Mouse (Mus musculus) CH12.LX (cell line): ENCODE results near the gene Tnfrsf21. TPM values are rescaled to one million over a fixed set of nuclear protein-coding genes. Genes with fewer than 3 reads are reported as not detected.

Experiments
- DNase-seq: peaks from one replicate; pipeline ENCODE4 v3.0.0-alpha.2; 2013; ENCODE audit errors: extremely low read depth
- H3K27ac ChIP-seq: 2 replicates; pipeline ENCODE4 v1.5.1; 2012; ENCODE audit warnings: low read depth, mild to moderate bottlenecking, control low read depth, moderate library complexity; ENCODE audit not compliant: insufficient read depth
- H3K27me3 ChIP-seq: replicated peaks from 2 replicates; pipeline ENCODE3; 2012; ENCODE audit warnings: inconsistent platforms
- H3K36me3 ChIP-seq, 2 experiments: replicated peaks in 1 of 2; 2 replicates each; pipeline versions ENCODE3 to v1.6.1; 2012; ENCODE audit warnings: inconsistent platforms in 1 of 2, low read length in 1 of 2, mild to moderate bottlenecking in 1 of 2, mixed read lengths in 1 of 2, moderate library complexity in 1 of 2; ENCODE audit not compliant: control insufficient read depth in 1 of 2, insufficient read depth in 1 of 2
- H3K4me1 ChIP-seq, 2 experiments: 2 replicates each; pipeline ENCODE4 v1.6.1; 2012; ENCODE audit warnings: inconsistent platforms in 1 of 2, moderate library complexity in 1 of 2; ENCODE audit not compliant: insufficient read depth in 2 of 2, control insufficient read depth in 1 of 2
- H3K4me2 ChIP-seq: 2 replicates; pipeline ENCODE4 v1.6.1; 2012; ENCODE audit warnings: low read depth, mild to moderate bottlenecking, control low read depth; ENCODE audit not compliant: poor library complexity, insufficient read depth, severe bottlenecking
- H3K4me3 ChIP-seq, 3 experiments: fragments of 150-350 bp in 1 of 3; sonication (generic) in 1 of 3; replicated peaks in 1 of 3; 2 replicates each; pipeline versions ENCODE3 to v1.5.1; 2011 to 2012; ENCODE audit warnings: low read depth in 2 of 3, low read length in 2 of 3, mild to moderate bottlenecking in 2 of 3, moderate library complexity in 2 of 3, control low read depth in 1 of 3, improper control_type of control experiment in 1 of 3, inconsistent platforms in 1 of 3, mixed read lengths in 1 of 3; ENCODE audit not compliant: poor library complexity in 1 of 3
- H3K79me2 ChIP-seq: replicated peaks from 2 replicates; pipeline ENCODE4 v1.6.1; 2012; ENCODE audit warnings: mild to moderate bottlenecking, moderate library complexity; ENCODE audit not compliant: control insufficient read depth, poor library complexity, insufficient read depth, severe bottlenecking; ENCODE audit errors: extremely low read depth
- H3K9ac ChIP-seq: 2 replicates; pipeline ENCODE4 v1.6.1; 2012; ENCODE audit warnings: low read depth, mild to moderate bottlenecking, control low read depth, moderate library complexity; ENCODE audit not compliant: insufficient read depth
- H3K9me3 ChIP-seq: replicated peaks from 2 replicates; pipeline ENCODE3; 2012; ENCODE audit warnings: low read length, inconsistent platforms, mixed read lengths
- BHLHE40 ChIP-seq: IDR thresholded peaks from 2 replicates; pipeline ENCODE4 v1.6.1; 2011; ENCODE audit warnings: mild to moderate bottlenecking, low read depth, low read length, improper control_type of control experiment
- CHD1 ChIP-seq: IDR thresholded peaks from 2 replicates; pipeline ENCODE4 v1.6.1; 2012; ENCODE audit warnings: low read depth, low read length, improper control_type of control experiment, inconsistent platforms
- E2F4 ChIP-seq: IDR thresholded peaks from 2 replicates; pipeline ENCODE4 v1.6.1; 2011; ENCODE audit warnings: low read depth, low read length, improper control_type of control experiment; ENCODE audit not compliant: insufficient replicate concordance
- ELF1 ChIP-seq: IDR thresholded peaks from 2 replicates; pipeline ENCODE4 v1.6.1; 2014; ENCODE audit warnings: low read depth, mild to moderate bottlenecking, inconsistent platforms, low read length, improper control_type of control experiment
- EP300 ChIP-seq: IDR thresholded peaks from 2 replicates; pipeline ENCODE4 v1.6.1; 2011; ENCODE audit warnings: low read length, improper control_type of control experiment
- ETS1 ChIP-seq: conservative IDR thresholded peaks from 2 replicates; pipeline ENCODE4 v1.6.1; 2012; ENCODE audit warnings: low read depth, mild to moderate bottlenecking, inconsistent platforms, low read length, improper control_type of control experiment, moderate library complexity
- GABPA ChIP-seq: IDR thresholded peaks from 2 replicates; pipeline ENCODE4 v1.6.1; 2012; ENCODE audit warnings: low read depth, low read length, improper control_type of control experiment, inconsistent platforms; ENCODE audit not compliant: insufficient replicate concordance
- JUND ChIP-seq: conservative IDR thresholded peaks from 2 replicates; pipeline ENCODE4 v1.6.1; 2011; ENCODE audit warnings: low read depth, low read length, improper control_type of control experiment
- KAT2A ChIP-seq: IDR thresholded peaks from 2 replicates; pipeline ENCODE4 v1.6.1; 2012; ENCODE audit warnings: low read length, improper control_type of control experiment, inconsistent platforms; ENCODE audit not compliant: insufficient replicate concordance
- NELFE ChIP-seq: IDR thresholded peaks from 2 replicates; pipeline ENCODE4 v1.6.1; 2011; ENCODE audit warnings: low read depth, low read length, improper control_type of control experiment
- NRF1 ChIP-seq: IDR thresholded peaks from 2 replicates; pipeline ENCODE4 v1.6.1; 2014; ENCODE audit warnings: low read depth, mild to moderate bottlenecking, inconsistent platforms, low read length, improper control_type of control experiment, moderate library complexity
- PAX5 ChIP-seq: IDR thresholded peaks from 2 replicates; pipeline ENCODE4 v1.6.1; 2012; ENCODE audit warnings: low read length, inconsistent platforms, mixed read lengths
- RCOR1 ChIP-seq: conservative IDR thresholded peaks from 2 replicates; pipeline ENCODE4 v1.6.1; 2012; ENCODE audit warnings: low read depth, mild to moderate bottlenecking, inconsistent platforms, low read length, improper control_type of control experiment
- SMC3 ChIP-seq: IDR thresholded peaks from 2 replicates; pipeline ENCODE4 v1.6.1; 2011; ENCODE audit warnings: low read depth, low read length, improper control_type of control experiment
- TBP ChIP-seq: conservative IDR thresholded peaks from 2 replicates; pipeline ENCODE4 v1.6.1; 2011; ENCODE audit warnings: low read depth, low read length, improper control_type of control experiment
- ZMIZ1 ChIP-seq: IDR thresholded peaks from 2 replicates; pipeline ENCODE4 v1.6.1; 2012; ENCODE audit warnings: low read depth, mild to moderate bottlenecking, inconsistent platforms, low read length, improper control_type of control experiment
- ZNF384 ChIP-seq: IDR thresholded peaks from 2 replicates; pipeline ENCODE4 v1.6.1; 2012; ENCODE audit warnings: low read depth, low read length, improper control_type of control experiment, inconsistent platforms
- dilution Hi-C: fragments of 300-500 bp; cut with MboI; formaldehyde crosslinking; loops from 2 replicates; pipeline ENCODE4 v1.14.3; 2020; ENCODE audit warnings: low sequenced_read_pairs; ENCODE audit not compliant: extremely low pct_unique_long_range_greater_than_20kb, extremely low pct_ligation_motif_present
- in situ Hi-C: fragments of 300-500 bp; cut with MboI; formaldehyde crosslinking; loops from 3 replicates; pipeline ENCODE4 v1.14.3; 2019; ENCODE audit warnings: low sequenced_read_pairs, low pct_ligation_motif_present, low pct_unique_long_range_greater_than_20kb, mixed read lengths
- polyA plus RNA-seq: library from polyadenylated mRNA; unstranded; fragments of >175 nt; gene quantifications from 2 replicates; pipeline ENCODE4 v1.2.1, GENCODE M21; 2012; ENCODE audit warnings: low read depth; ENCODE audit not compliant: insufficient read length
- total RNA-seq, 2 experiments: library from RNA; depleted of rRNA; stranded (reverse); fragments of 300-350 nt in 1 of 2; fragments of >200 nt in 1 of 2; gene quantifications; 2 replicates each; pipeline ENCODE4 v1.2.3; 2012 to 2014

Gene Tnfrsf21
- total and polyA plus RNA-seq, 3 experiments: 0.10 TPM; not detected in 2

- no peak for DNase-seq
- Histone ChIP-seq H3K27ac (no peak overlapping the region), H3K9me3 (peaks cover 23% of the 10 kb centered on the region), H3K79me2 (no peaks in the 10 kb centered on the region), H3K9ac (no peak overlapping the region), H3K27me3 (no peaks in the 10 kb centered on the region), H3K4me2 (no peak overlapping the region), H3K36me3 (no peaks in the 10 kb centered on the region), H3K4me1 (no peaks in the 10 kb centered on the region), H3K4me3 (no peak overlapping the region)
- in situ Hi-C loops (no loop called here), dilution Hi-C loops (no loop called here)
- TF ChIP-seq TBP (no peak), ZNF384 (no peak), ZMIZ1 (no peak), NELFE (no peak), ETS1 (no peak), JUND (no peak), E2F4 (no peak), SMC3 (no peak), BHLHE40 (no peak)
Measured at GRCm38 (mm10) chr17:43128908-43129533, 112.7 kb downstream of the Tnfrsf21 start.

- no peaks in the 10 kb centered on the region for H3K36me3 ChIP-seq
- dilution Hi-C loops: no loop called here
Measured at GRCm38 (mm10) chr17:43130115-43130869, 113.9 kb downstream of the Tnfrsf21 start.

GRCm38 (mm10) chr17:43130870-43131264 lies 114.5 kb downstream of the Tnfrsf21 start:
- Histone ChIP-seq H3K27ac (no peak overlapping the region), H3K4me1 (no peaks in the 10 kb centered on the region), H3K36me3 (no peaks in the 10 kb centered on the region), H3K9me3 (peaks cover 26% of the 10 kb centered on the region), H3K9ac (no peak overlapping the region), H3K4me3 (no peak overlapping the region), H3K79me2 (no peaks in the 10 kb centered on the region), H3K27me3 (no peaks in the 10 kb centered on the region), H3K4me2 (no peak overlapping the region)
- dilution Hi-C loops (no loop called here), in situ Hi-C loops (no loop called here)
- no peak for DNase-seq
- no peak for TF ChIP-seq NRF1
- TF ChIP-seq JUND: no peak
- no peak for TF ChIP-seq EP300
- no peak for TF ChIP-seq PAX5
- TF ChIP-seq GABPA: no peak
- TF ChIP-seq ELF1: no peak
- no peak for TF ChIP-seq CHD1
- TF ChIP-seq ZNF384: no peak
- TF ChIP-seq BHLHE40: no peak
- TF ChIP-seq RCOR1: no peak
- TF ChIP-seq, all 38 proteins: peak for 0

More at GRCm38 (mm10) chr17:43130115-43130869, 113.9 kb downstream of the Tnfrsf21 start:
- Histone ChIP-seq H3K9ac (no peak overlapping the region), H3K79me2 (no peaks in the 10 kb centered on the region), H3K27ac (no peak overlapping the region), H3K4me2 (no peak overlapping the region), H3K9me3 (peaks cover 23% of the 10 kb centered on the region), H3K4me1 (no peaks in the 10 kb centered on the region), H3K4me3 (no peak overlapping the region), H3K27me3 (no peaks in the 10 kb centered on the region)
- no peak for TF ChIP-seq KAT2A
- in situ Hi-C loops: no loop called here
- no peak for DNase-seq
